Mouse (Mus musculus) adipose tissue, adult 10 weeks (tissue): ENCODE results near the gene Prph. TPM values are rescaled to one million over a fixed set of nuclear protein-coding genes. Genes with fewer than 3 reads are reported as not detected.

Experiments used
- polyA plus RNA-seq: library from polyadenylated mRNA; stranded (reverse); fragments of 350-450 nt; fragmentation: Illumina TruSeq; extraction: RNeasy Lipid Tissue Mini Kit (QIAGEN cat#74804); gene quantifications from one replicate; pipeline ENCODE4 v1.2.3, GENCODE M21; 2014; ENCODE audit warnings: low read depth, low replicate concordance

Prph gene
- polyA plus RNA-seq = 0.45 TPM

GRCm38 (mm10) chr15:99055040-99055439 is at the start of gene Prph:
Prph (plus strand) TSS chr15:99055174.

DNA sequence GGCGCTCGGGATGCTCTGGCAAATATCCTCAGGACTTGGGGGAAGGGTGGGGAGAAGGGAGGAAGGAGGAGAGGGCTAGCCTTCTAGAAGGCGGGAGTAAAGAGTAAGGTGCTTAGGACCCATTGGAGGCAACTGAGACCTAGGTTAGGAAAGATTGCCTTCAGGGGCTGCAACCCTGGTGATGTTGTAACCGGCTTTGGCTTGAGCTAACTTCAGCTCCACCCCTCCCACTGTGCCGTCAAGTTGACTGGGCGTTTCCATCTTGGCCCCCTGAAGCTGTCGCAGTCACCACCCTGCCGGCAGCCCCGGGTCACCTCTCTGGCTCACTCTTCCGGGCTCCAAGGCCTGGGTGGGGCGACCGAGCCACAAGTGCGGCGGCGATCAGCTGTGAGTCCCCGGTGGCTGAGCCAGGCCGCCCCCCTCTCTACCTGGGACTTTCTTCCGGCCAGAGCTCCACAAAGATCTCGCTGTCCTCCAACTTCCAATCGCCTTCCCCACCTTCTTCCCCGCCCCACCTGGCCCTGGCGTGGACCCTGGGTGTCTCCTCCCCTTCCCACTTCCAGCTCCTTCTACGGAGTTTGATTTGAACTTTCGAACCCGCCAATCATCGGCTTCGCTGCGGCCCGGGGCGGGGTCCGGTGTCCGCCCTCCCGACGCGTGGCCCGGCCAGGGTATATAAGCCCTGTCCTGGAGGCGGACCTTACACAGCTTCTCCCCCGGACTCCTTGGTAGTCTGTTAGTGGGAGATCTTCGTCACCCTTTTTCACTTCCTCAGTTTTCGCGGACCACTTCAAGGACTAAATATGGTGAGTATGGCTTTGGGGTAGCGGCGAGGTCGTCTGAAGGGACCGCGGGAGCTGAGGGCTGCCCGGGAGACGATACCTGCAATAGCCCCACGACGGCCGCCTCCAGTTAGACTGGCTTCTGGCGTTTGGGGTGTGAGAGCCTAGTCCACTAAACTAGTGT is 25.1 kb upstream of the Prph start, which contains the start of gene Tuba1c:
Tuba1c (plus strand) TSS at position 273 of the 966 bp plus-strand sequence.

GRCm38 (mm10) chr15:99074019-99074599 is 19.1 kb downstream of the Prph start, which contains the start of gene Troap:
Troap (plus strand) TSS chr15:99074575.

DNA sequence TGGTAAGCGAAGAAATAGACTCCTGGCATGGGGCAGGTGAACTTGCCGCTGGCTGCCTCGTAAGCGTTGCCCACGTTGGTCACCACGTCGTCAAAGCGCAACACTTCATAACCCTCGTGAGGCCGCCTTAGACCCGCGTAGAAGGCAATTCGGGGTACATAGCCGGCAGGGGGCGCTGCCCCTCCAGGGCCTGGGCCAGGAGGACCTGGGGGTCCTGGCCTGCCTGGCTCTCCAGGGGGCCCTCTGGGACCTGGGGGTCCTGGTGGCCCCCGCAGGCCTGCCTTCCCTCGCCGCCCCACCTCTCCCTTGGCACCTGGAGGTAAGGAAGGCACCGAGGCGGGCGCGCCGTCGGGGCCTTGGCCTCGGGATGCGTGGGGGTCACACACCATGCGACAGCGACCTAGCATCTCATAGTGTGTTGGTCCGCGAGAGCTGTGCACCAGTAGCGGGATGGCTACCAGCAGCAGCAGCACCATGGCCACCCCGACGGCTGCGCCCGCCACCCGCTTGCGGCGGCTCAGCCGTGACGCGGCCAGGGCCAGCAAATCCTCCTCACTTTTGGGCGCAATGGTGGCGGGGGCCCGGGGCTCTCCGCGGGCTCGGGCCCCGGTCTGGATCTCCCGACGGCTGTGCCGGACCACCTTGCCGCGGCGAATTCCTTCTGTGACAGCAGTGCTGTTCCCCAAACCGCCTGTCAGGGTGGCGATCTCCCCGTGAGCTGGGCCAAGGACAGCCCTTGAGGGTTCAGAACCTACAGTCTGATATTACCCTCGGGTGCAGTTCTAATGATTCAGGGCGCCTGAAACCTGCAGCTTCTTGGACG is 32.5 kb downstream of the Prph start, which contains the start of gene C1ql4:
C1ql4 (minus strand) TSS at position 565 of the 823 bp plus-strand sequence.

DNA sequence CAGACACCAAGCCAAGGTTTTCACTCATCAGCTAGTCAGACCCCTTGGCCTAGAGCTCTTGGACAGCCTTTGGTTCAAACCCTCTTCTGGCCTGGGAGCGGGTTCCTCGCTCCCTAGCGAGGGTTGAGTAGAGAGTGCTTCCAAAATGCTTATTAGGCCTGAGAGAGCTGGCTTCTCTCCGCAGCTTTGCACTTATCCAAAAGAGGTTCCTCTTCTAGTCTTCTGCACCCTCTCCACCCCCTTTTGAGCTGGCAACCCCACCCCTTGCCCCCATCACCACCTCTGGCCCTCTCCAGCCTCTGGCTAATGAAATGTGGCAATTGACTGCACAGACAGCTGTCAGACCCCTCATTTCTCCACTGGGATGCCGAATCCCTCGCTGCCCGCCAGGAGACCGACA is 37.9 kb downstream of the Prph start, which contains the start of gene Dnajc22:
Dnajc22 (plus strand) TSS at position 301 of the 400 bp plus-strand sequence.

Other genes starting within 250 kb of the Prph start
- gene Ddn, start 245.7 kb upstream of the Prph start, polyA plus RNA-seq = not detected
- 73.1 TPM for gene Prkag1, start 223.7 kb upstream of the Prph start, polyA plus RNA-seq
- 33.8 TPM for gene Kmt2d, start 184.0 kb upstream of the Prph start, polyA plus RNA-seq
- 4.4 TPM for gene Rhebl1, start 160.6 kb upstream of the Prph start, polyA plus RNA-seq
- 0.97 TPM for gene Dhh, start 156.6 kb upstream of the Prph start, polyA plus RNA-seq
- 22.8 TPM for gene Lmbr1l, start 136.9 kb upstream of the Prph start, polyA plus RNA-seq
- gene Tuba1b, start 120.6 kb upstream of the Prph start, polyA plus RNA-seq = 537 TPM
- not detected for gene Gm49450, start 101.6 kb upstream of the Prph start, polyA plus RNA-seq
- gene Tuba1a, start 101.5 kb upstream of the Prph start, polyA plus RNA-seq = 299 TPM
- gene Tuba1c, start 25.3 kb upstream of the Prph start, polyA plus RNA-seq = 81.1 TPM
- gene Troap, start 19.4 kb downstream of the Prph start, polyA plus RNA-seq = 1.6 TPM
- gene C1ql4, start 32.6 kb downstream of the Prph start, polyA plus RNA-seq = 2.6 TPM
- gene Dnajc22, start 38.0 kb downstream of the Prph start, polyA plus RNA-seq = 6.5 TPM
- 15.8 TPM for gene Spats2, start 70.7 kb downstream of the Prph start, polyA plus RNA-seq
- 35.0 TPM for gene Kcnh3, start 169.7 kb downstream of the Prph start, polyA plus RNA-seq
- gene Mcrs1, start 196.8 kb downstream of the Prph start, polyA plus RNA-seq = 47.2 TPM
- gene Prpf40b, start 239.9 kb downstream of the Prph start, polyA plus RNA-seq = 53.9 TPM
- 1.6 TPM for gene Fam186b, start 240.7 kb downstream of the Prph start, polyA plus RNA-seq